Mouse (Mus musculus) adrenal gland (tissue): ENCODE data around the gene Olfr1394.

Source experiments
- intact Hi-C: fragments of 180-260 bp; cut with DNase I; formaldehyde crosslinking; loops from one replicate; pipeline ENCODE4 v1.15.1; 2025

Gene Olfr1394

GRCm38 (mm10) chr11:49187701-49188100 lies 33.5 kb downstream of the Olfr1394 start:
- intact Hi-C loops = loop anchor here (2.0 to 10.0 kb wide), 2 partner anchors 223 to 367 kb away; partner anchors contain the start of gene Olfr1380

- intact Hi-C loops = loop anchor here (1.0 to 10.0 kb wide), 3 partner anchors 82 to 365 kb away; partner anchors contain the start of gene Olfr1380
These were observed 35.6 kb downstream of the Olfr1394 start for GRCm38 (mm10) chr11:49189737-49190136.

DNA sequence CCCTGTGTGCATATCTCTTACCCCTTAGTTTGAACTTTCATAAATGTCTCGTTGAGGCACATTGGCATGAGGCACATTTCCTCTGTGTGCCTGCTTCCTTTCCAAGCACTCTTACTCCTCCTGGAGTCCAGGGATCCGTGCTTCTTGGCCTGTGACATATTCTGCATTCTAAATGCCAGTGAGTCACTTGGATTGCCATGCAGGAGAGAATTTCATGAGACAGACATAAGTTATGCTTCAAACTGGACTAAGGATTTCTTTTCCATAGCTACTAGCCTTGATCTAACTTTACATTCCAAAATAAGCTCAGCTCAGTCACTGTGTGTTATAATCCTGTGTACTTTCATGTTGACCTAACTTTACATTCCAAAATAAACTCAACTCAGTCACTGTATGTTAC lies 36.9 kb downstream of the Olfr1394 start:
- intact Hi-C loops = no loop called here

GRCm38 (mm10) chr11:49194771-49195170 lies 40.6 kb downstream of the Olfr1394 start:
- intact Hi-C loops = loop anchor here (5.0 kb wide), 1 partner anchor 58 kb away; no protein-coding TSS in a partner anchor

GRCm38 (mm10) chr11:49195819-49196322 lies 41.7 kb downstream of the Olfr1394 start:
- intact Hi-C loops = loop anchor here (5.0 kb wide), 1 partner anchor 56 kb away; no protein-coding TSS in a partner anchor

DNA sequence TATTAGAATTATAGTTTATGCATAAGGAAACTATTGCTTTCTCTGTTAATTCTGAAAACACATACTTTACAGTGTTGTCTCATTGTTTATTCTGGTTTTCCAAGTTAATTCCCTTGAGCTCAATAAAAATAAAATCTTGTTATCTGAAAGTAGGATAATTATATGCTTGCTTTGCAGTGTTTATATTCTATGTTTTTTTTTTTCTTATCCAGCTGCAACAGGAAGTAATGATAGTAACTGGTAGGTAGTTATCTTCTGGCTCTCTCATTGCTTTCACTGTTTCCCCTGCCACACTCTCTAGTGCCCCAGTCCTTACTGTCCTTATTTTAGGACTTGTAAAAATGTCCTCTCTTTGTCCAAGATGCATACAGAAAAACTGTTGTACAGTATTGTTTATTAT lies 46.5 kb downstream of the Olfr1394 start:
- intact Hi-C loops = loop anchor here (5.0 kb wide), 1 partner anchor 328 kb away; the partner anchor contains the start of gene Irgm1

GRCm38 (mm10) chr11:49201142-49201541 lies 47.0 kb downstream of the Olfr1394 start:
- intact Hi-C loops = loop anchor here (5.0 kb wide), 1 partner anchor 329 kb away; the partner anchor contains the start of gene Irgm1

DNA sequence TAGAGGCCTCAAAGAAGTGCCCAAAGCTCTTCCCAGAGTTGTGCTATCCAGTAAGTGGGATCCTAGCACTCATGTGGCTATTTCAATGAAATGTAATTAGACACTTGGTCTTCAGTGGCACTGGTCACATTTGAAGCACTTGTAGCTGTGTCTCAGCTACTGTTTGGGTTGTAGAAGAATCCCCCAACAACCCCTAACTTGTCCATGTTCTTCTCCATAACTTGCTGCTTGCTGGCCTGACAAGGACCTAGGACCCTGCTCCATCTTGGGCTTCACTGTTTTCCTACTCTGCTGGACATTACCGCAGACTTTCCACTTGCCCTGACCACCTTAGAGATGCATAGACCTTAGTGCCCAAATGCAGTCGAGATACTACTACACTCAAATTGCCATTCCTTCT lies 47.9 kb downstream of the Olfr1394 start:
- intact Hi-C loops = loop anchor here (5.0 kb wide), 1 partner anchor 330 kb away; the partner anchor contains the start of gene Irgm1

- intact Hi-C loops = loop anchor here (5.0 kb wide), 1 partner anchor 330 kb away; the partner anchor contains the start of gene Irgm1
These were observed 48.4 kb downstream of the Olfr1394 start for GRCm38 (mm10) chr11:49202523-49203061.

DNA sequence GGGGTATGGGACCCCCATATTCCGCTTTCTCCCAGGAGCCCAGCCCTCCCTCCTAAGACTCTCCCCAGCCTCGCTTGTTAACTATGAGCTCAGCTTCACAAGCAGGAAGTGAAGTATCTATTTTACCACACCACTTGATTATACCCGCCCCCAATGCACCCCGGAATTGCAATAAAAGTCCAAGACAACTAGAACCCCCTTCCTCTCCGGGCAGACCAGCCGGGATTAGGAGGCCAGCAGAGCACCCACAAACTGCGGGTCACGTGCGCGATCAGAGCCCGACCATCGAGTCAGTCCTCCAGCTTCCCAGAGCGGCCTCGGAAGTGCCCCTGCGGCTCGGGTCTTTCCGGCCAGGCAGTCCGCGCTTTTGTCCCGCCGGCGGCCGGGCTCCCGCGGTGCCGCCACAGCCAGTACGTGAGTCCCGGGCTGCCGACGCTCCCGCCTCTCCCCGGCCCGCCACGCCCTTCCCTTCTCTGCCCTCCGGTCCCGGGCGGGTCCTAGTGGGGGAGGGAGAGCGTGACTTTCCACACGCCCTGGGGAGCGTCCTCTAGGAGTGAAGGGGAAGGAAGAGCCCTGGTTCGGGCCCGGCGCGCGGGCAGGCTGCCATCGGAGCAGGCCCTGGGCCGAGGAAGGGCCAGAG lies 49.1 kb downstream of the Olfr1394 start, which contains the start of gene Zfp62:
Gene Zfp62 (plus strand): TSS at position 164 of the 640 bp plus-strand sequence.
- intact Hi-C loops = loop anchor here (5.0 kb wide), 1 partner anchor 331 kb away; the partner anchor contains the start of gene Irgm1

- intact Hi-C loops = loop anchor here (5.0 kb wide), 1 partner anchor 332 kb away; the partner anchor contains the start of gene Irgm1
These were observed 49.8 kb downstream of the Olfr1394 start for GRCm38 (mm10) chr11:49203771-49204497.

GRCm38 (mm10) chr11:49205080-49205590 lies 51.0 kb downstream of the Olfr1394 start:
- intact Hi-C loops = no loop called here

GRCm38 (mm10) chr11:49207495-49207894 lies 53.3 kb downstream of the Olfr1394 start:
- intact Hi-C loops = no loop called here
